Mouse (Mus musculus) frontal cortex, postnatal 25 days (tissue): ENCODE data around the gene Klf12.

Experiments
- DNase-seq, 2 experiments: peaks; one replicate each; pipeline ENCODE4 v3.0.0; 2022; ENCODE audit warnings: low spot score in 2 of 2

Gene Klf12

GRCm38 (mm10) chr14:100140370-100140769 is 144.1 kb downstream of the Klf12 start:
- no peak for DNase-seq

- DNase-seq: no peak
Measured at GRCm38 (mm10) chr14:100134304-100134703, 150.2 kb downstream of the Klf12 start.

DNA sequence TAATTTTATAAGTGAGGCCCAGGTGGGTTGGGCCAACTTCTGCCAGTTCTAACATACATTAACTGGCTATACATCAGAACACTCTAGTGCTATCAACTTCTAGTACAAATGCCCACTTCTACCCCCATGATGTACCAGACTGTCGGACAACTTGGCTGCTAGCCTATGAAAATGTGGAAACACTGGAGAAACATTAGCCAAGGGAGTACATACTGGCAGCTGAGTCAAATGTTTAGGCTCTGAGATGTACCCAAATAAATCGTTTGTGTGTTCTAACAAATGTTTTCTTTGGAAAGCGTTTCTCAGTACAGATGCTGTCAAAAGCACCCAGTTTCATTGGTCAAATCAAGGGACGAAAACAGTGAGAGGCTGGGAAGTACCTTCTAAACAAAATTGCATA is 152.0 kb downstream of the Klf12 start:
- DNase-seq: no peak

DNA sequence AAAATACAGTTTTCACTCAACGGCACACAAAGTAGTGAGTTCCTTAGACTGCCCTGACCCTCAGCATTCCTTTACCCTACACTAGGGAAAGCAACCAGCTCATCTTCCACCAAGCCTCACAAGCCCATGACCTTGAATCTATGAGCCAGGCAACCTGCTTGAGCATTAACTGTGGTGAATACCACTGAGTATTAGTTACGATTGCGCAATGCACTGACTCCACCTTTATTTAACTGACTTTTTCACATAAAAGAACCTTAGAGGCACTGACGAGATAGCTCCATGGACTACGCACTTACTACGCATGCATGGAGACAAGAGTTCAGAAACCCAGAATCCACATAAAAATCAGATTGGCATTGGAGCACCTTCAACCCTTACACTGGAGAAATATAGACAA is 158.4 kb downstream of the Klf12 start:
- DNase-seq: no peak

DNA sequence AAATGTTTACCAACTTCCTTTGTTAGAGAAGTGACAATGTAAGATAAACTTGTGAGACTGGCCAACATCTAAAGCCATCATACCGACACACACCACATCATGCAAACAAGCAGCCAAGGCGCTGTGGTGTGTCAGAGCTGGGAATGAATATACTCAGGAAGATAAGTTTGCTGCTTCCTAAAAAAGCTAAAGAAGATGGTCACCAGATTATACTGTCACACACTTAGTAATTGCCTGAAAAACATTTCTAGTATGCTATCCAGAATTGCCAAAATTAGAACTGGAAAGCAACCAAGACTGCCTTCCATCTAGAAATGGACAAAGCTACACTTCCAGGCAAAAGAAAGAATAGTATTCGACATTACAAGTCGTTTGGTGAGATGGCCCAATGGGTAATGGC is 163.4 kb downstream of the Klf12 start:
- DNase-seq: no peak

DNA sequence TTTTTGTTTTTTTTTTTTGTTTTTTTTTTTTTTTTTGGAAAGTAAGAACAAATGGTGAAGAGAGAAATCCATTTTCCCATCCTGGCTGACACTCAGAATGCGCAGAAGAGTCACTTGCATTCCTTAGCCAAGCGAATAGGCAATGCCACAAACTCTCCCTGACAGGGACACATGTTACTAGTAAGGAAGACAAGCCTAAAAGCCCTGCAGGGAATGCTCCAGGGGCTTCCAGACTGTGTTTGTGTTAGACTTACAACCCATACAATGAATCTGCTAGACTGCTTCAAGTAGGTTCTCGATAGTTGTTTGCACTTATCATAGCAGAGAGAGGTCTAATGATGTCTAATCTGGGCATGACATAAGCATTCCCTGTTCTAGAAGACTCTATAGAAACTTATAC is 164.6 kb downstream of the Klf12 start:
- no peak for DNase-seq

GRCm38 (mm10) chr14:100113419-100113818 is 171.1 kb downstream of the Klf12 start:
- DNase-seq: no peak

GRCm38 (mm10) chr14:100111735-100112134 is 172.7 kb downstream of the Klf12 start:
- no peak for DNase-seq

GRCm38 (mm10) chr14:100109563-100109962 is 174.9 kb downstream of the Klf12 start:
- no peak for DNase-seq

DNA sequence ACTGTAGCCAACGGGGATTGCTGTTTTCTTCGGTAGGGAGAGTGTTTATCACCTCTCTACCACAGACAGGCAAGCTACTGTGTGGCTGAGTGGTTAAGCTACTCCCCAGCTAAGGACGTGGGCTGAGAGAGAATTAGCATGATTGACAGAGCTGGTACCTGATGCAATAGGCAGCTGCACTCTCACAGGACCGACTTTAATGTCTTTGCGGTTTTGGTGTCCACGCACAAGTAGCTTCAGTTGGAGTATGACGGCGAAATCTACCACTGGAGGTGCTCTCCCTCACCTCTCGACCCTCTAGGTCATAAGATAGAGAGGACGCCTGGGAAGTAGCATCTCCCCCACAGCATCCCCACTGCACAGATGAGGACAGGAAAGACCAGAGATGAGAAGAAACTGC is 178.9 kb downstream of the Klf12 start:
- DNase-seq: no peak

DNA sequence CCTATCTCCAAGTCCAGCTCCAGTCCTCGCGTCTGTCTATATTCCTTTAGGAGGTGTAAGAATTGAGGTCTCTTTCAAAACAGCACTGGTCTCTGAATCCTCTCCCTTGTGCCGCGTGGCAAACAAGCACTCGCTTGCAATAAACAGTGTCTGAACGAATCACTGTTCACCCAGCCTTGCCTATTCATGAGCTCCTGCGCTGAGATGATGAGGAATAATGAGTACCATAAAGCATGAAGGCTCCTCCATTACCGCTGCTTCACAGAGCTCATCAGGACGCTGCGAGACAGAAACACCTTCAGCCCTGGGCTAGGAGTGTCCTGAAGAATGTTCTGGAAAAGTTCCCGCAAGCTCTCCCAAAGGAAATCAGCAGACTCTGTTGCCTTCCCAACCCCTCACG is 179.7 kb downstream of the Klf12 start:
- DNase-seq: no peak

DNA sequence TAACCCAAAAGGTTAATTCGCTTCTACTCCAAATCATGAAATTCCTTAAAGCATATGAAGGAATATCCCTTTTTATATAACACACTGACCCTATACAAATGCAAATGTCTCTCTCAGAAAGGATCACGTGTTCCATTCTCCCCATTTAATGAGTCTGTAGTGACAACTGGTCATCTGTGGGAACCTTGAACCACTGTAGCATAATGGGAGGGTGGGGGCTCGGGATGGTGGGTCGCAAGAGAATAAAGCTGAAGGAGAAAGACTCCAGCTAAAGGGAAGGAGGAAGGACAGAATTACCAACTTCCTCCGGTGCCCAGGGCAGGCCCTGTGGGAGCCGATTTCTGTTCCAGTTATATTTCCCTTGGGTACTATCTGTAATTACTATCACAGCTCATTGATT is 180.7 kb downstream of the Klf12 start:
- DNase-seq: no peak

GRCm38 (mm10) chr14:100097208-100098189 is 187.0 kb downstream of the Klf12 start:
- DNase-seq: no peak

- no peak for DNase-seq
Measured at GRCm38 (mm10) chr14:100095730-100096129, 188.7 kb downstream of the Klf12 start.

DNA sequence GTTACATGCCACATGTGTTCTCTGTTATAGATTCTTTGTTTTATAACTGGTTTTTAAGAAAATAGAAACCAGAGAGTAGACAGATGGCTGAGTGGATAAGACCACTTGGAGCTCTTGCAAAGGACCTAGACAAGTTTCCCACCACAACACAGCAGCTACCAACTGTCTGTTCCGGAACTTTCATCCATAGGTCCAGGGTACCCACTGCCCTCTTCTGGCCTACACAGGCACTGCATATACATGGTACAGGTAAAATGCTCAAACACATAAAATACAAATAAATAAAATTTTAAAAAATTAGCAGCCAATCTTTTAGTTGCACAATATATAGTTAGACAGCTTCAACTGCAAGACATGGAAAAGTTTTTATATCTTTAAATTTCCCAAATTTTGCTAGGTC is 194.0 kb downstream of the Klf12 start:
- no peak for DNase-seq

GRCm38 (mm10) chr14:100079620-100080019 is 204.9 kb downstream of the Klf12 start:
- no peak for DNase-seq

- DNase-seq: no peak
Measured at GRCm38 (mm10) chr14:100072431-100073195, 211.9 kb downstream of the Klf12 start.

- no peak for DNase-seq
Measured at GRCm38 (mm10) chr14:100069543-100070090, 214.9 kb downstream of the Klf12 start.

GRCm38 (mm10) chr14:100068715-100069114 is 215.8 kb downstream of the Klf12 start:
- no peak for DNase-seq

DNA sequence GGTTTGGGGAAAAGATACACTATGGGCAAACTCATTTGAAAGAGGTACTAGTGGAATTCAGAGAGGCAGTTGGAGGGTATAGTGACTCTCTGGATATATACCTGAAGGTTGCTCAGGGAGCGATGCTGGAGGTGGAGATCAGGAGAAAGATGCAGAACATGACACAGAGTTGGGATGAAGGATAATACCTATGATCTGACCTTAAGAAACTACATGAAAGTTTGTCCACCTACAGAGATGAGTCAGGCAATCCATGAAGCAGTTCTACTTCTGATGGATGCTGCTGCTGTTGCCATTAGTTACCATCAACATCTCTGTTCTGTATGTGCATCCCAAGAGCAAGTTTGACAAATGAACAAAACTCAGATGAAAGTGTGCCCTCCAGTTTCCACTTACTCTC is 222.0 kb downstream of the Klf12 start:
- DNase-seq: no peak

DNA sequence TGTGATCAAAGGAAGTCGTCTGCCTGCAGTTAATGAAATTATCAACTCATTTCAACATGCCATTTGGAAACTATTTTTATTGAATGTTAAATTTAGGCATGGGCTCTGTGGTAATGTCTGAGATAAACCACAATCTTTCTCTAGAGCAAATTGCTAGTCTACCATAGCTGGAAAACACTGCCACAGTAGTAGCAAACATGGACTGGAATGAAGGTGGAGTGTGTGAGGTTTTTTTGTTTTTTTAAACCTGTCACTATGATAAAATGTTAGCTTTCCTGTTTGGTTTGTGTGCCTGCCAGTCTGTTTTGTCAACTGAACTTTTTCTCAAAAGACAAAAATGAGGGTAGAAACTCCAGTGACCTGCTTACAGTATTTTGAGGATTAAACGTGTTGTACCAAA is 230.3 kb downstream of the Klf12 start:
- DNase-seq: no peak

DNA sequence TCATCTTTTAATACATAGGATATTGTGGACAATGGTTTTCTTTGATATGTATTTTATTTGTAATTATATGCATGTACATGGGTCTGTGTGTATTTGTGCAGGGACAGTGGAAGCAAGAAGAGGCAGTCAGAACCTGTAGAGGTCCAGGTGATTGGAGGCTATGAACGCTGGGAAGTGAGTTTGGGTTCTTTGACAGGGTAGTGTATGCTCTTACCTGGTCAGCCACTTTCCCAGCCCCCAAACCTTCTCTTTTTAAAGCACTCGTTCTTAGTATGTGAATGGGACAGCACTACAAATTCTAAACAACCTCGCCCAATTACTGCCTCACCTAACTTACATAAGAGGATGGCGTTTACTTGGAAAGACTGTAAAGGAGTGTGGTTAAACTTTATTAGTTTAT is 231.0 kb downstream of the Klf12 start:
- no peak for DNase-seq

DNA sequence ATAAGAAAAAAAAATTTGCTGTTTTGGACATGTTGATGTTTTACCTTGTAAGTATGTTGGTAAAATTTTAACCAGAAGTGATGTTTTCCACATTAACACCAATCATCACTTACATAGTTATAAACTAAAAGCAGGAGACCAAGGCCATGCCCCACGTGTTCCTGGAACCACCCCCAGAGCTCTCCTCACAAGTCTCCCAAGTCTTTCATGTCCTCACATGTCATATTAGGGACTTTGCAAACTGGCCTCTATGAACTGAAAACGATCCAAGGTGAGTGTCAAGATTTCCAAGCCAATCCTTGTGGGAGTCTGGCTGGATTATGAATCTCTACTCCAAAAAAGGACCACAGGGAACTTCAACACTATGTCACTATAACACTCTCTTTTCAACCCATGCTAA is 231.6 kb downstream of the Klf12 start:
- no peak for DNase-seq
